Mouse (Mus musculus): Measurements from ENCODE around the gene Trappc10. TPM values are rescaled to one million over a fixed set of nuclear protein-coding genes. Genes with fewer than 3 reads are reported as not detected.

Gene Trappc10
- total RNA-seq, 2 experiments from 2014 or later, result 42.4 to 44.6 TPM

GRCm38 (mm10) chr10:78259230-78259629, 14.8 kb upstream of the Trappc10 start:
- DNase-seq (ENCODE audit: low spot score in 2 of 2), result no peak

- DNase-seq (ENCODE audit: low spot score in 2 of 2), result no peak
These were observed 13.8 kb upstream of the Trappc10 start for GRCm38 (mm10) chr10:78258142-78258675.

GRCm38 (mm10) chr10:78255646-78256059, 11.2 kb upstream of the Trappc10 start:
- peak in 1 of 2 experiments; percentile 29 for DNase-seq (ENCODE audit: low spot score in 2 of 2)

GRCm38 (mm10) chr10:78247206-78247605, 2.8 kb upstream of the Trappc10 start:
- no peak for DNase-seq (ENCODE audit: low spot score in 2 of 2)

- no peak for DNase-seq (ENCODE audit: low spot score in 2 of 2)
These were observed 2.3 kb upstream of the Trappc10 start for GRCm38 (mm10) chr10:78246725-78247124.

DNA sequence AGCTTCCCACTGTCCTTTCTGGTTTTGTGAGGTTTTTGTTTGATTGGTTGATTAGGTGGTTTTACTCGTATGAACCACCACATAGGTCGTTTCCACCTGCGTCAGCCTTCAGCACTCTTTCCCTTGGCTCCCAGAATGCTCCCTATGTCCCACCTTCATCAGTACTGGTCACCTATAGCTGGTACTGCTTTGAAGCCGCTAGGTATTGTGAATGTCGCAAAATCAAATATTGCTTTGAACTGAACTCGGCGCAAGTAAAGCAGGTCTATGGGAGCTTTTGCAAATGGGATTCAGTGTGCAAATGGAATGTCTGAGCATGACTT, 745 bp upstream of the Trappc10 start:
- DNase-seq (ENCODE audit: low spot score in 2 of 2), result no peak

- DNase-seq (ENCODE audit: low spot score in 2 of 2), result peak in 1 of 2 experiments; percentile 45
These were observed 393 bp downstream of the Trappc10 start for GRCm38 (mm10) chr10:78244058-78244437.

GRCm38 (mm10) chr10:78238926-78239325, 5.5 kb downstream of the Trappc10 start:
- no peak for DNase-seq (ENCODE audit: low spot score in 2 of 2)

GRCm38 (mm10) chr10:78238297-78238696, 6.1 kb downstream of the Trappc10 start:
- no peak for DNase-seq (ENCODE audit: low spot score in 2 of 2)

GRCm38 (mm10) chr10:78237809-78238208, 6.6 kb downstream of the Trappc10 start:
- no peak for DNase-seq (ENCODE audit: low spot score in 2 of 2)

DNA sequence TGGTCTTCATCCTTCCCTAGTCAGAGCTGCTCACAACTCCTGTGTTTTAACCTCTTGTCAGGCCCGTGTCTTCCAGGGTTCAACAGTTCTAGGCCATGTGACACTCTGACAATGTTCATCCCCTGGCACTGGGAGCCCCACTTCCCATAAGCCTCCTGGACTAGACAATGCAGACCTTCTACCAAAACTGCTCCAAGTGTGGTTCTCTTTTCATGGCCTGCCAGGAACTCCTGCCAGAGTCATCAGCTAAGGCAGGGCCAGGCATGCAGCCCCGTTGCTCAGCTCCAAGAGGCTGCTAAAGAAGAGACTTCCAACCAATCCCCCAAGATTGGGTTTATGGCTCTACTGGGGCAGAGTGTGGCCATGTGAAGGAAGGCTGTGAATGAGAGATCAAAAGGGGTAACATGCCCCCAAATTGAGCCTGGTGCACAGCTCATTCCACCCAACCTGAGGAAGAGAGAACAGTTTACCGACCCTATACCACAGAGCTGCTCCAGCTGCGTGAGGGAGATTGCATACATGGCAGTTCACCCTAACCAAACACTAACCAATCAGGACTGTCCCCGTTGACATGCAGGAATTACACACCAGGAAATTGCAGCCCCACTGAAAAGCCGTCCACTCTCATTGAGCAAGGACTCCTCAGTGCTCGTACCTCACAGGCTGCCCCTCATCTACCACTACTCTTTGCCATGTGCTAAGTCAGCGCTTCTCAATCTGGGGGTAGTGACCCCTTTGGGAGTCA, 7.4 kb downstream of the Trappc10 start:
- no peak for DNase-seq (ENCODE audit: low spot score in 2 of 2)

- no peak for DNase-seq (ENCODE audit: low spot score in 2 of 2)
These were observed 10.7 kb downstream of the Trappc10 start for GRCm38 (mm10) chr10:78233756-78234155.

- DNase-seq (ENCODE audit: low spot score in 2 of 2), result no peak
These were observed 11.3 kb downstream of the Trappc10 start for GRCm38 (mm10) chr10:78233161-78233560.

GRCm38 (mm10) chr10:78232301-78232980, 12.0 kb downstream of the Trappc10 start:
- DNase-seq (ENCODE audit: low spot score in 2 of 2), result peak in 1 of 2 experiments; percentile 20

DNA sequence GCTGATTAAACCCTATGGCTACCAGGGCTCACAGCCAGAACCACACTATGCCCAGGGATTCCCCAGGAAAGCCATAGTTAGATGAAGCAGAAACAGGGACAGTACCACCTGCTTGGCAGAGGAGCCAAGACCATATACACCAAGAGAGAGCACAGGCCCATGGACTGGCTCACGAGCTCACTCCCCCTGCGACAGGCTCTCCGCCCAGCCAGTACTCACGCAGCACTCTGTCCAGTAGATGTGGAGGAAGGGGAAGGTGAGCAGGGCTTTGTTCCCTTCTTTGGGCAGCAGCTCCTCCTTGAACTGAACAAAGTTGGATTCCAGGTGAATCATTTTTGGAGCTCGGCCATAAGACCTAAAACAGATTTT, 15.9 kb downstream of the Trappc10 start:
- DNase-seq (ENCODE audit: low spot score in 2 of 2), result no peak

DNA sequence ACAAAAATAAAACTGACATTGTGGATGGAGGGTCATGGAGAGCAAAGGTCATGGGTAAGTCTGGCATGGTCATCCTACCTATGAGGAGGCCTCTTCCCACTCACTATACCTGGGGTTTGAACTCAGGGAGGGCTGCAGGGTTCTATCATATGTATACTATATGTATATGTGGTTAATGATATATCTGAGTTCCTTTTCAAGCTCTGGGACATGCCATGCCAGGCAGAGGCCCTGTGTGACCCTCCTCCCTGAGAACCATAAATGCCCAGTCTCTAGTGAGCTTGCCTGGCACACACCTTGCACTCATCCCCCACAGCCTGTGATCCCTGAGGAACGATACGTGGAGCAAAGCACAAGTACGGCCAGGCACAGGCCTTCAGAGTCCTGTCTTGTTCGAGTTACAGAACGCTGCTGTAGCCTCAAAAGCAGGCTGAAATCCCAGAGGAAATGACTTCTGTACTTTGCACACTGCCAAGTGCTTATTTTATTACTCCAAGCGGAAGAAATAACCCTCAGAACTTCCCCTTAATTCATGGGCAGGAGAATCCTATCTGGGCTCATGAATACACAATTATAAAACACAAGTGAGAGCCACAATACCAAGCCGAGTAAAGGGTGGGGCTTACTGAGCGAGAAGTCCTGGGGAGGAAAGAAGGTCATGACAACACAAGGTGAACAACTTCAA, 16.4 kb downstream of the Trappc10 start:
- no peak for DNase-seq (ENCODE audit: low spot score in 2 of 2)

- no peak for DNase-seq (ENCODE audit: low spot score in 2 of 2)
These were observed 20.3 kb downstream of the Trappc10 start for GRCm38 (mm10) chr10:78224136-78224535.

DNA sequence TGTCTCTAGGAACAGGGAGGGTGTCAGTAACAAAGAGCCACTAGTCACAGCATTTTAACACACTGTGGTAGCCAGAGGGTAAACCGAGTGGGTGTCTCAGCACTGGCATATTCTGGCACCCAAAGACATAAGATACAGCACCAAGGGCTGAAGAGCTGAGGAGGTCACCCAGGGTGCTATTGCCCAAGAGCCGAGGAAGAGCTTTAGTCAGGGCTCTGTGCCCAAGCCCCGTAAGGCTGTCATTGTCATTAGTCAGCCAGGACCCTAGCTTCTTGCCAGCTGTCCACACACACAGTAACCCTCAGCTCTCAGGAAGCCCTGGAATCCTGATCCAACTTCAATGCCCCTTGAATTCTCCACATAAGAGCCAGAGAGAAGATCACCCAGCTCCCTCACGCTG, 21.5 kb downstream of the Trappc10 start:
- no peak for DNase-seq (ENCODE audit: low spot score in 2 of 2)

DNA sequence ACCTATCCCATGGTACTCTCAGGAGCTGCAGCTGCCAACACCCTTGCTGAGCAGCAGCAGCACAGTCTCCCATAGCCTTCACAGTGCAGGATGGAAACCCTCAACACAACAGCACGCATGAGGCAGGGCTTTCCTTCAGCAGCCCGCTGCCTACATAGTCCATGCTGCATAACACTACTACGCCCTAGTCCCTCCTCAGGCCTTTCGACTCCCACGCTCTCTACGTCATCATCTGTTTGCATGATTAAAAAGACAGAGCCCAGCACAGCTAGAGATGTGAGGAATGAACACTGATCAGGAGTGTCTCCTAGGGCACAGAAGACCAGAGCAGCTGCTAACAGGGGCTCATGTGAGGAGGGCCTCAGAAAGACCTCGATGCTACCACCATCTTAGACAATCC, 23.1 kb downstream of the Trappc10 start:
- no peak for DNase-seq (ENCODE audit: low spot score in 2 of 2)

GRCm38 (mm10) chr10:78219528-78219927, 24.9 kb downstream of the Trappc10 start:
- no peak for DNase-seq (ENCODE audit: low spot score in 2 of 2)

DNA sequence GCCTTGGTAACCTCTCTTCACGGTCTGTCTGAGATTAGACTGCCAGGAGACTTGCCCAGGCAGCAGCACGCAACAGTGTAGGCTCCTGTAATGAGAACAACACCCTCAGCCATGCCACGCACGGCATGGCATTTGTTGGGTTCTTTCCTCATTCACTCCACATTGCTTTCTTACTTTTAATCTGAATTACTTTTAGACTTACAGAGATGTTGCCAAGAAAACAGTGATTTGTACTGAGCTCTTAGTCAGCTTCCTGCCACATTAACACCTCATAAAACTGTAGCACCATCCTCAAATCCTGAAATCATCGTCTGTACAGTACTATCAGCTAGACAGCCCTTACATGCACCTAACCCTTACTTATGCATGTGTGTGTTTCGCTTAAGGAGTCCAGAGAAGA, 25.9 kb downstream of the Trappc10 start:
- DNase-seq (ENCODE audit: low spot score in 2 of 2), result no peak

Data from gastrocnemius, postnatal 4 days (tissue).